Mouse (Mus musculus) forebrain, embryonic 13.5 days (tissue): Measurements from ENCODE around the gene Ube2z. TPM values are rescaled to one million over a fixed set of nuclear protein-coding genes. Genes with fewer than 3 reads are reported as not detected.

Experiments
- ATAC-seq: fragments of 200-750 bp; cut with Nextera tagmentation; 2 replicates; pipeline ENCODE4 v1.8.0; 2017
- H3K27ac ChIP-seq: fragments of 300-500 bp; sonication (generic); 2 replicates; pipeline ENCODE4 v1.5.1; 2015; ENCODE audit warnings: inconsistent platforms, mild to moderate bottlenecking, moderate library complexity
- H3K27me3 ChIP-seq: fragments of 300-500 bp; sonication (generic); 2 replicates; pipeline ENCODE4 v1.6.1; 2015; ENCODE audit warnings: mild to moderate bottlenecking, inconsistent platforms
- H3K36me3 ChIP-seq: fragments of 300-500 bp; sonication (generic); 2 replicates; pipeline ENCODE4 v1.6.1; 2015; ENCODE audit warnings: mild to moderate bottlenecking, inconsistent platforms; ENCODE audit not compliant: poor library complexity, severe bottlenecking
- H3K4me1 ChIP-seq: fragments of 300-500 bp; sonication (generic); 2 replicates; pipeline ENCODE4 v1.6.1; 2015; ENCODE audit warnings: inconsistent platforms
- H3K4me2 ChIP-seq: fragments of 300-500 bp; sonication (generic); 2 replicates; pipeline ENCODE4 v1.6.1; 2015; ENCODE audit warnings: inconsistent platforms, mild to moderate bottlenecking, moderate library complexity
- H3K4me3 ChIP-seq: fragments of 300-500 bp; sonication (generic); 2 replicates; pipeline ENCODE4 v1.5.1; 2015; ENCODE audit warnings: mild to moderate bottlenecking, inconsistent platforms
- H3K9ac ChIP-seq: fragments of 300-500 bp; sonication (generic); 2 replicates; pipeline ENCODE4 v1.6.1; 2015; ENCODE audit warnings: mild to moderate bottlenecking, inconsistent platforms
- H3K9me3 ChIP-seq: fragments of 300-500 bp; sonication (generic); replicated peaks from 2 replicates; pipeline ENCODE4 v1.6.1; 2016; ENCODE audit warnings: inconsistent platforms
- WGBS: fragments of 180-500 bp; shearing (Covaris S2); methylation state at CpG from one replicate; pipeline ENCODE4 v1.1.7; 2015; 5-methylcytosine and 5-hydroxymethylcytosine counted together
- polyA plus RNA-seq: library from polyadenylated mRNA; unstranded; fragments of >200 nt; fragmentation: Nextera tagmentation; extraction: Ambion mirVana; gene quantifications from 2 replicates; pipeline ENCODE4 v1.2.1, GENCODE M21; 2015

Gene Ube2z
- polyA plus RNA-seq, 1 experiment from 2014 or later = 25.8 TPM

DNA sequence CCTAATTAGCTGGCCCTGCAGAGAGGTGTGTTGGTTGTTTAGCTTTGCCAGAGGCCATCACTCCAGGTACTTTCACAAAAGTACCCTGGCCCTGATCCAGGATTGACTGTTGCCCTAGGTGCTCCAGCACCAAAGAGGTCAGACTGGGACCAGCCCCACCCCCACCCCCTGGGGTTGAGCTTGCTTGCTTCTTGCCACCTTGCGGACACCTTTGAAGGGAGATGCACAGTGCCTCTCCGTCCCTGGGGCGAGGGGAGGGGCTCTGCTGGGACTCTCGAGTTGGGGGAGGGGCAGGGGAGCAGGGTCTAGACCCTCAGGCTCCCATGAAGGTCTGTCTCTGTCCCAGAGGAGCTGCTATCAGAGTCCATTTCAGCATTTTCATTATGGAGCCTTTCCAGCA lies 15.2 kb downstream of the Ube2z start:
- no peak overlapping the region for H3K4me2 ChIP-seq
- no peaks in the 10 kb centered on the region for H3K27me3 ChIP-seq
- H3K4me3 ChIP-seq = no peak overlapping the region
- no peak overlapping the region for H3K9ac ChIP-seq
- no peaks in the 10 kb centered on the region for H3K9me3 ChIP-seq
- H3K4me1 ChIP-seq = no peaks in the 10 kb centered on the region
- H3K36me3 ChIP-seq = peaks cover 88% of the 10 kb centered on the region
- ATAC-seq = no peak
- no peak overlapping the region for H3K27ac ChIP-seq
- WGBS = 83% methylated on average over 4 of the region's 4 CpGs

DNA sequence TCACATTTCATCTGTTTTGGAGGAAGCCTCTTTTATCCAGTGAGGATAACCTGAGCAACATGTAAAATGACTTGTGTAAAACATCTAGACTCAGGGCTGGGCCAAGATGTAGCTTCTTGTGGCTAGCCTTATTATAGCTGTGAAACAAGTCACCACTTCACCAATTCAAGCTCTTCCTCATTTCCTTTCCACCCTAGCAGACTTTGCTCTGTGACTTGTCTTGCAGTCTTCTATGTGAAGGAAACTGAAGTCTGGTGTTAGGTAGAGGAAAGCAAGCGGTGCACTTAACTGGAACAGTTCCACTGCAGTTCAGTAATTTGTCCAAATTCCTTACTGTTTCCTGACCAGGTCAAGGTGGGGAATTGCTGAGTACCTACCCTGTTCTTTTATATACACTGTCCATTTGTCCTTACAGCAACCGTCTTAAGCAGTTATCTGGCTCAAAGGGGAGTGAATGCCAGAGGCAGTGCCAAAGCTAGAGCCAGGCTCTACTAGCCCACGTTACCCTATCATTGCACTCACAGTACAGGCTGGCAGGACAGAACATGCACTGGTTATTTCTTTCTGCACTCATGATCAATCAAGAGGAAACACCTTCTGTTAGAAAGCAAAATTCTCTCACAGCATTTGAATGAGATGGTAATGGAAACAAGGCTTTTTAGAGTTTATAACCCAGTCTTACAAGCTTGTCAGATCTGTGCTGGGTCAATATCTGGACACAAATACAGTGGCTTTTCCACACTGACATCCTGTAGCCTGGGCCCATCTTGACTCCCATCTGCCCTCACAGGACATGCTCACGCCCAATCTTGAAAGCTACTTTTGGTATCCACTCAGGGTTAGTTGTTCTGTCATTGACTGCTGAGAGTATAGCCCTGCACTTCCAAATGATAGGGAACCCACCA lies 17.5 kb downstream of the Ube2z start:
- Histone ChIP-seq H3K27me3 (no peaks in the 10 kb centered on the region), H3K27ac (no peak overlapping the region), H3K4me2 (no peak overlapping the region), H3K9me3 (no peaks in the 10 kb centered on the region), H3K36me3 (peaks cover 83% of the 10 kb centered on the region), H3K9ac (no peak overlapping the region), H3K4me1 (no peaks in the 10 kb centered on the region), H3K4me3 (no peak overlapping the region)
- 83% methylated on average over 4 of the region's 4 CpGs for WGBS
- ATAC-seq = no peak

DNA sequence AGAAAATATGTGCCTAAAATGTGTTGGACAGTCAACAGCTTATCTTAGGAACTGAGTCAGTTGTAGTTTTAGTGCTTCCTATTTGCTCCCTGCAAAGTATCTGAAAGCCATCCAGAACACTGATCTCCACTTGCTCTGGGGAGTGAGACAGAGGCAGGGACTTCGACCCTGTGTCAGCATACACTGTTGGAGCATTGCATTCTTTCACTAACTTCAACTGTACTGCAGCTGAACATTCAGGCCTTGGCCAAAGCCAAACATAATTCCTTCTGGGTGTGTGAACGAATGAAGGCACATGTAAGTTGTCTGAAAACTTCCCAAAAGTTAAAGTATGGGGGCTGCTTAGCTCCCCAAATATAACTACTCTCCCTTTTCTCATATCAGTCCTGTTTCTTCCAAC lies 18.4 kb downstream of the Ube2z start:
- Histone ChIP-seq H3K9me3 (no peaks in the 10 kb centered on the region), H3K27me3 (no peaks in the 10 kb centered on the region), H3K4me2 (no peak overlapping the region), H3K4me3 (no peak overlapping the region), H3K27ac (no peak overlapping the region), H3K4me1 (no peaks in the 10 kb centered on the region), H3K9ac (no peak overlapping the region), H3K36me3 (peaks cover 82% of the 10 kb centered on the region)
- ATAC-seq = no peak
- 92% methylated on average over 2 of the region's 2 CpGs for WGBS

DNA sequence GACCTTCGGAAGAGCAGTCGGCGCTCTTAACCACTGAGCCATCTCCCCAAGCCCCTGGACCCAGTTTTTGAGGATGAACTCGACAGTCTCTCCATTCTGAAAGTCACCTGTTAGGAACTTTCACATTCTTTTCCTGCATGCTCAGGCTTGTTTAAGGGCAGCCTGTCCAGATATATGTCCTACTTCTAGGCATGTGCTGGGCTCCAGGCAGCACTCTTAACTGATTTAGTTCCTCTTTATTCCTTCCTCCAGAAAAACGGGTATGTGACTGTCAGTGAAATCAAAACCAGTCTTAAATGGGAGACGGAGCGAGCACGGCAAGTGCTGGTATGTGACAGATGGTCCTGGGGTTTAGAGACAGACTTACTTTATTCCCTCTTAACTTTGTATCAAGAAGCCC lies 19.2 kb downstream of the Ube2z start:
- WGBS = 83% methylated on average over 8 of the region's 8 CpGs
- no peak for ATAC-seq
- peaks cover 80% of the 10 kb centered on the region for H3K36me3 ChIP-seq

DNA sequence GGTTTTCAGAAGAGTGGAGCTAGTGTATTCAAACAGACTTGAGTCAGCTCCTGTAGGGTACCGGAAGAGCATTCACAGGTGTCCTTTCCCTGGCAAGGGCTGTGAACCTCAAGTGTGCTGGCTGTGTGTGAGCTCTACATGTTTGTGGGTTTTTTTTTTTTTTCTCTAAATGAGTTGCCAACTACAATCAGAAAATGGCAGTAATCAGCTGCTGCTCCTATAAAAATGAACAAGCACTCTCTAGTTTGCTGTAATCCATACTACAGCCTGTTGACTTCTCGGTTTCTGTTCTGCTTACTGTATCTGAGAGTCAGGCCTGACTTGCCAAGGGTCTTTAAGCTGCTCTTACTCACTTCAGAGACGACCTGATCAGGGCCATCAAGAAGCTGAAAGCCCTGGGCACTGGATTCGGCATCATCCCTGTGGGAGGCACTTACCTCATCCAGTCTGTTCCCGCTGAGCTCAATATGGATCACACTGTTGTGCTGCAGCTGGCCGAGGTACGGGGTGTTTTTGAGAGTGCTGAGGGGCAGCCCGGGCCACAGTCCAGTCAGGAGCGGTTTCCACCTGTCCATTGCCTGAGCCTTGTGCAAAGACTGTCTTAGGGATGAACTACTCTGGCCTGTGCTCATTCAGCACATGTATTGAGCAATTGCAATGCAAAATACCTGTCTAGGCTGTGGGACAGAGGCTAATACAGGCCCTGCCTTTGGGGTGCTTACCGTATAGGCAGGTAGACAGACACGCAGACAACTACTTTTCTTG lies 20.2 kb downstream of the Ube2z start:
- Histone ChIP-seq H3K4me2 (no peak overlapping the region), H3K27me3 (no peaks in the 10 kb centered on the region), H3K27ac (no peak overlapping the region), H3K9ac (no peak overlapping the region), H3K36me3 (peaks cover 77% of the 10 kb centered on the region), H3K9me3 (no peaks in the 10 kb centered on the region), H3K4me1 (no peaks in the 10 kb centered on the region), H3K4me3 (no peak overlapping the region)
- WGBS = 88% methylated on average over 11 of the region's 11 CpGs
- ATAC-seq = no peak

More for the DNA sequence above, 19.2 kb downstream of the Ube2z start:
- Histone ChIP-seq H3K4me3 (no peak overlapping the region), H3K27me3 (no peaks in the 10 kb centered on the region), H3K9me3 (no peaks in the 10 kb centered on the region), H3K27ac (no peak overlapping the region), H3K4me1 (no peaks in the 10 kb centered on the region), H3K4me2 (no peak overlapping the region), H3K9ac (no peak overlapping the region)

DNA sequence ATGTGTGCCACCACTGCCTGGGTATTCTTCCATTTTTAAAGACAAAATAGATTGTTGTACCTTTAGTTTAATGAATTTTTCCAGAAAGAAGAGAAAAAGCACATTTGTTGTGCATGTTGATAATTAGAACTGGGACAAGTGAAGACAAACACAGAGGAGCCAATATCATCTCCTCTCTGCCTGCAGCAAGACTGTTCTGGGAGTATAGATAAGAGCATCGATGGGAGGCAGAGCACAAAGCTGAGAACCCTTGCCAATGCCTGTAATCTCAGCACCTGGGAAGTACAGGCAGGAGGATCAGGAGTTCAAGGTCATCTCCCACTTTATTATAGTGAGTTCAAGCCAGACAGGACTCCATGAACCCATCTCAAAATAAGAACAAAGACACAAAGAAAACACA lies 26.6 kb downstream of the Ube2z start:
- Histone ChIP-seq H3K27ac (no peak overlapping the region), H3K27me3 (no peaks in the 10 kb centered on the region), H3K9me3 (no peaks in the 10 kb centered on the region), H3K4me3 (no peak overlapping the region), H3K36me3 (peaks cover 47% of the 10 kb centered on the region), H3K4me1 (peaks cover 23% of the 10 kb centered on the region), H3K9ac (no peak overlapping the region), H3K4me2 (no peak overlapping the region)
- ATAC-seq = no peak
- WGBS = 85% methylated on average over 1 of the region's 1 CpGs

DNA sequence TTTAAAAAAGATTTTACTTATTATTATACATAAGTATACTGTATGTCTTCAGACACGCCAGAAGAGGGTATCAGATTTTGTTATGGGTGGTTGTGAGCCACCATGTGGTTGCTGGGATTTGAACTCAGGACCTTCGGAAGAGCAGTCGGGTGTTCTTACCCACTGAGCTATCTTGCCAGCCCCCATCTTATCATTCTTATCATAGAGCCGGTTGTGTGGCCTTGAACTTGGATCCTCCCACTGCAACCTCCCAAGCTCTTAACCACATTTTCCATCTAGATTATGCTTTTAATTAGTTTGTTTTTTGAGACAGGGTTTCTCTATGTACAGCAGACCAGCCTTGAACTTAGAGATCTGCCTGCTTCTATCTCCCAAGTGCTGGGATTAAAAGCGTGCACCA lies 27.7 kb downstream of the Ube2z start:
- Histone ChIP-seq H3K4me2 (no peak overlapping the region), H3K36me3 (peaks cover 39% of the 10 kb centered on the region), H3K27me3 (0 out of 2 replicates have a peak, but pooled peaks cover 2% of the 10 kb centered on the region), H3K9ac (no peak overlapping the region), H3K27ac (no peak overlapping the region), H3K4me3 (no peak overlapping the region), H3K9me3 (no peaks in the 10 kb centered on the region), H3K4me1 (peaks cover 23% of the 10 kb centered on the region)
- 94% methylated on average over 5 of the region's 5 CpGs for WGBS
- ATAC-seq = no peak

DNA sequence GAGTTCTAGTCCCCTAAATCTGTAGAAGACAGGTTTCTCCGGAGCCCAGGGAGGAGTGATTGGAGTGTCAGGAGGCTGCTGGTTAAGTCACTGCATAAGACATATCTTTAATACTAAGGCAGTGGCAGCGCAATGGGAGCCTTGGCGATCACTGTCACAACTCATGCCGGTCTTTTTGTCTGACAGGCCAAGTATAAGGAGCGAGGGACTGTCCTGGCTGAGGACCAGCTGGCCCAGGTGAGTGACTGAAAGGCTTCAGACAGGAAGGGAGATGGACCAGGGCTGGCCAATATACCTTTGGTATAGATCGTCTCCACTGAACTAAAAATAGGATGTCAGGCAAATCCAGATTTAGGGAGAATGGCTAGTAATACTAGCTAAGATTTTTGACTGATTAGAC lies 30.1 kb downstream of the Ube2z start:
- Histone ChIP-seq H3K27ac (no peak overlapping the region), H3K9ac (peak overlapping the region; percentile 85), H3K9me3 (no peaks in the 10 kb centered on the region), H3K4me2 (peak overlapping the region; percentile 95), H3K4me3 (peak overlapping the region; percentile 91), H3K4me1 (peaks cover 23% of the 10 kb centered on the region), H3K36me3 (peaks cover 19% of the 10 kb centered on the region), H3K27me3 (peaks cover 5% of the 10 kb centered on the region; the same call in 1 of the 2 replicates)
- no peak; the same call in 1 of the 2 replicates for ATAC-seq
- 9% methylated on average over 6 of the region's 6 CpGs for WGBS

DNA sequence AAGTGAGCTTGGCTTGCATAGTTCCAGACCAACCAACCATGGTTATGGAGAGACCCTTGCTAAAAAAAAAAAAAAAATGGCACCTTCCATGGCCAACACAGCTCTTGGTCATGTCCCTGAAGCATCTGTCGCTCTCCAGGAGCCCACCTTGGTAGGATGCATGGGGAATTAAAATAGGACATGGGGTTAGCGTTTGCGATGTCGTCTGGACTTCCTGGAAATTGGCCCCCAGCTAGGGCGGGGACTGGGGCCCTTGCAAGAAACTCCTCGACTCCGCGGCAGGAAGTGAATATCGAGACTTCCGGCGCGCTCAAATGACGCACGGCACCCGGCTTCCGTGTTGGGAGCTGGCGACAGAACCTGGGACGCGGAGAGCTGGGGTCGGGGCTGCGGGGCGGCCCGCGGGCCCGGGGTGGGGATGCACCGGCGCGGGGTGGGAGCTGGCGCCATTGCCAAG lies 30.6 kb downstream of the Ube2z start, which contains the start of gene Snf8:
Snf8 (plus strand) TSS at position 290 of the 457 bp plus-strand sequence.
- Histone ChIP-seq H3K27ac (no peak within 1 kb of the TSS; the same call in 1 of the 2 replicates), H3K27me3 (peaks cover 5% of the 10 kb centered on the region; the same call in 1 of the 2 replicates), H3K4me3 (peak within 1 kb of the TSS; percentile 91), H3K4me2 (peak within 1 kb of the TSS; percentile 95), H3K9ac (peak within 1 kb of the TSS; percentile 85), H3K9me3 (no peaks in the 10 kb centered on the region), H3K4me1 (peaks cover 23% of the 10 kb centered on the region), H3K36me3 (peaks cover 16% of the 10 kb centered on the region)
- peak; percentile 83 for ATAC-seq
- WGBS = under 1% methylated on average over 29 of the region's 29 CpGs

DNA sequence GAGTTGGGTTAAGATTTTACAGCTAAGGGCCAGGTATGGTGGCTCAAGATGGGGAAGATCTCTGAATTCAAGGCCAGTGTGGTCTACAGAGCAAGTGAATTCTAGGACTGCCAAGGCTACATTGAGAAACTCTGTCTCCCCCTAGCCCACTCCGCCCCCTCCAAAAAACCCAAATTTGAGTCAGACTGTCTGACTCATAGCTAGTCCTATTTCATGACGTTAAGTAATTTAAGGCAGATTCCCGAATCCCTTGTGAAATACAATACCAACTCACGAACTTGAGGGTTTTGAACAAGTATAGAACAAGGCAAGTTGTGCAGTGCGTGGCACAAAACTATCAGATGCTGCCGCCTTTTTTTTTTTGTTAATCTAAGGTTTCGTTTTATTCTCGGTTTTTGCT lies 31.1 kb downstream of the Ube2z start:
- H3K4me2 ChIP-seq = peak overlapping the region; percentile 95
- H3K27ac ChIP-seq = no peak overlapping the region
- peak overlapping the region; percentile 91 for H3K4me3 ChIP-seq
- WGBS = 48% methylated on average over 8 of the region's 8 CpGs
- H3K4me1 ChIP-seq = peaks cover 23% of the 10 kb centered on the region
- H3K9me3 ChIP-seq = no peaks in the 10 kb centered on the region
- H3K36me3 ChIP-seq = peaks cover 11% of the 10 kb centered on the region
- H3K9ac ChIP-seq = no peak overlapping the region
- peaks cover 8% of the 10 kb centered on the region; the same call in 1 of the 2 replicates for H3K27me3 ChIP-seq
- ATAC-seq = no peak

DNA sequence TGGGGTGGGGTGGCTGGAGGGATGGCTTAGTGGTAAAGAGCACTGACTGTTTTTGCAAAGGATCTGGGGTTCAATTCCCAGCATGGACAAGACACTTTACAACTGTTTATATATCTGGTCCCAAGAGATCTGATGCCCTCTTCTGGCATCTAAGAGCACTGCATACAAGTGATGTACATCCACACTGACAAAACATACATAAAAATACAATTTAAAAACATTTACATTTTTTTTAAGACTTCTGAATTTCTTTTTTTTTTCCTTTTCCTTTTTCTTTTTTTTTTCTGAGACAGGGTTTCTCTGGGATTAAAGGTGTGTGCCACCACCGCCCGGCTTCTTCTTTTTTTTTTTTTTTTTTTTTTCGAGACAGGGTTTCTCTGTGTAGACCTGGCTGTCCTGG lies 31.9 kb downstream of the Ube2z start:
- no peak overlapping the region for H3K27ac ChIP-seq
- peaks cover 13% of the 10 kb centered on the region; the same call in 1 of the 2 replicates for H3K27me3 ChIP-seq
- H3K4me3 ChIP-seq = no peak overlapping the region
- peaks cover 23% of the 10 kb centered on the region for H3K4me1 ChIP-seq
- H3K36me3 ChIP-seq = peaks cover 5% of the 10 kb centered on the region
- ATAC-seq = no peak
- H3K9ac ChIP-seq = no peak overlapping the region
- no peak overlapping the region for H3K4me2 ChIP-seq
- no peaks in the 10 kb centered on the region for H3K9me3 ChIP-seq
- WGBS = 92% methylated on average over 3 of the region's 3 CpGs

DNA sequence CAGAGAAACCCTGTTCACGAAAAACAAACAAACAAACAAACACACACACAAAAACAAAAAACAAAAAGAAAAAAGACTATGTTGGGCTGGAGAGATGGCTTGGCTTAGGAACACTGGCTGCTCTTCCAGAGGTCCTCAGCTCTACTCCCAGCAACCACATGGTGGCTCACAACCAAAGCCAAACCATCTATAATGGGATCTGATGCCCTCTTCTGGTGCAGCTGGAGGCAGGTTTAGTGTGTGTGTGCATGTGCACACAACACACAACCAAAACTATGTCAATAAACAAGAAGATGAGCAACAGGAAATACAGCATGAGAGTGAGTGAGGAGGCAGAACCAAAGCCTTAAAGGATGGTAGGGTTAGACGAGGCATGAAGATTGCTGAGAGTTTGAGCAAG lies 33.5 kb downstream of the Ube2z start:
- Histone ChIP-seq H3K27me3 (peaks cover 13% of the 10 kb centered on the region; the same call in 1 of the 2 replicates), H3K9ac (no peak overlapping the region), H3K36me3 (no peaks in the 10 kb centered on the region), H3K4me3 (no peak overlapping the region), H3K4me2 (no peak overlapping the region), H3K27ac (no peak overlapping the region), H3K9me3 (no peaks in the 10 kb centered on the region), H3K4me1 (peaks cover 22% of the 10 kb centered on the region)
- 85% methylated on average over 2 of the region's 2 CpGs for WGBS
- no peak for ATAC-seq
